Mouse (Mus musculus): ENCODE results near the gene Fcrl5. TPM values are rescaled to one million over a fixed set of nuclear protein-coding genes. Genes with fewer than 3 reads are reported as not detected.
"Not testable (repeated sequence)": the region's sequence is repeated elsewhere in the genome, so short reads cannot be mapped to it uniquely, and the experiment has no call there.

The Fcrl5 gene
- total RNA-seq, 2 experiments from 2014 or later = not detected

DNA sequence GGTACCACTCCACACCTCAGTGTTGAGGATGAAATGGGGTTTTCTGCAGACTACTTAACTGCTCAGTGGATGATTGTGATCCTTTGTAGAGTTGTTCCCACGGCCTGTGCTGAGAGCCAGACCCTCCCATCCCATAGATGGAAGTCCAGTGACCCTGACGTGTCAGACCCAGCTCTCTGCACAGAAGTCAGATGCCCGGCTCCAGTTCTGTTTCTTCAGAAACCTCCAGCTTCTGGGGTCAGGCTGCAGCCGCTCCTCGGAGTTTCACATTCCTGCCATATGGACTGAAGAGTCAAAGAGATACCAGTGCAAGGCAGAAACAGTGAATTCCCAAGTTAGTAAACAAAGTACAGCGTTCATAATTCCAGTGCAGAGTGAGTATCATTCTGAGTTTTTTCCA, 8.4 kb downstream of the Fcrl5 start:
- intact Hi-C loops (cut with DNase I) = no loop called here
- TF ChIP-seq CTCF (IDR thresholded peaks at IDR 0.05) = no peak
- H3K4me3 ChIP-seq = no peak overlapping the region
- no peak for DNase-seq (ENCODE audit: extremely low spot score in 1 of 2, low spot score in 2 of 2)
- no peak overlapping the region for H3K27ac ChIP-seq

- no peak overlapping the region for H3K4me3 ChIP-seq
- no peak overlapping the region for H3K27ac ChIP-seq
- no peak for DNase-seq (ENCODE audit: extremely low spot score in 1 of 2, low spot score in 2 of 2)
- intact Hi-C loops (cut with DNase I) = no loop called here
- TF ChIP-seq CTCF (IDR thresholded peaks at IDR 0.05) = no peak
These were observed 29.9 kb downstream of the Fcrl5 start for GRCm38 (mm10) chr3:87465454-87465853.

GRCm38 (mm10) chr3:87467011-87467410, 31.4 kb downstream of the Fcrl5 start:
- Histone ChIP-seq H3K4me3 (no peak overlapping the region), H3K27ac (no peak overlapping the region)
- no peak for DNase-seq (ENCODE audit: extremely low spot score in 1 of 2, low spot score in 2 of 2)
- intact Hi-C loops (cut with DNase I) = no loop called here
- no peak for TF ChIP-seq CTCF (IDR thresholded peaks at IDR 0.05)

GRCm38 (mm10) chr3:87467416-87467815, 31.8 kb downstream of the Fcrl5 start:
- TF ChIP-seq CTCF (IDR thresholded peaks at IDR 0.05) = no peak
- intact Hi-C loops (cut with DNase I) = no loop called here
- no peak for DNase-seq (ENCODE audit: extremely low spot score in 1 of 2, low spot score in 2 of 2)
- Histone ChIP-seq H3K27ac (no peak overlapping the region), H3K4me3 (no peak overlapping the region)

DNA sequence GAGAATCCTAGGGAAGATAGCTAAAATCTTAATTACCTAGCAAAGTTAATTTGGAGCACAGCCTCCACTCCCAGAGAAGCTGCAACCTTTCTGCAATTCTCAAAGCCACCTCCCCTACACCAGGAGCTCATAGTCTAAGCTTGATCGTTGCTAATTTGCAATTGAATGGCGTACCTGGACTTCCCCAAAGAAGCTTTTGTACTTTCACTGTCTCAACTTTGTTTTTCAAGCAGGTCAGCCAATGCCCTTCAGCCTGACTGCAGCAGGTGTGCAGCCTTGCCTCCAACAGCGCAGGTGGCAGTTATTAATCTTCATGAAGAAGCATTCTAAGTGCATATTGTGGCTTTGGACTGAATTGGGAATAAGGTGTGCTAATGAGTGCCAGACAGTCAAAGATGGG, 42.4 kb downstream of the Fcrl5 start:
- H3K4me3 ChIP-seq; DNase-seq (ENCODE audit: extremely low spot score in 1 of 2, low spot score in 2 of 2); H3K27ac ChIP-seq; intact Hi-C loops (cut with DNase I): not testable (repeated sequence)

GRCm38 (mm10) chr3:87478596-87478995, 43.0 kb downstream of the Fcrl5 start:
- H3K27ac ChIP-seq; intact Hi-C loops (cut with DNase I); H3K4me3 ChIP-seq; DNase-seq (ENCODE audit: extremely low spot score in 1 of 2, low spot score in 2 of 2): not testable (repeated sequence)

GRCm38 (mm10) chr3:87479230-87479629, 43.7 kb downstream of the Fcrl5 start:
- DNase-seq (ENCODE audit: extremely low spot score in 1 of 2, low spot score in 2 of 2); H3K4me3 ChIP-seq; H3K27ac ChIP-seq; intact Hi-C loops (cut with DNase I): not testable (repeated sequence)

DNA sequence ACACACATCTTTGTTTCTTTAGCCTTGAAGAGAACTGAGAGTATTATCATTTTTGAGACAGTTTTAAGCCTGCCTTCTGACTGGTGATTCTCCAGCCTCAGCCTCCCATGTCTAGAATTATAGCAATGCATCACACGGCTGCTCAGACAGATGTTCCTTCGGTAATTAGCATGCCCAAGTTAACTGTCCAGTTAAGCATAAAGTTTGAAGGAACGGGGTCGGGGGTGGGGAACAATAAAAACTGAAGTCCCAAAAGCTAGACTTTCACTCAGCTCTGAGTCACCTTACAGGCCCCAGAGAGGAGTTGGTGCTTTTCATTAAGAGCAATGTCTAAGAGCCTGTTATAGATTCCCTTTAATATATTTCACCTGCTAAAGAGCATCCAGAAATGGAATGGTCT, 51.8 kb downstream of the Fcrl5 start:
- no peak overlapping the region for H3K4me3 ChIP-seq
- TF ChIP-seq CTCF (IDR thresholded peaks at IDR 0.05) = no peak
- intact Hi-C loops (cut with DNase I) = no loop called here
- DNase-seq (ENCODE audit: extremely low spot score in 1 of 2, low spot score in 2 of 2) = no peak
- H3K27ac ChIP-seq = no peak overlapping the region

GRCm38 (mm10) chr3:87487911-87488310, 52.3 kb downstream of the Fcrl5 start:
- H3K27ac ChIP-seq = no peak overlapping the region
- intact Hi-C loops (cut with DNase I) = no loop called here
- no peak overlapping the region for H3K4me3 ChIP-seq
- TF ChIP-seq CTCF (IDR thresholded peaks at IDR 0.05) = no peak
- no peak for DNase-seq (ENCODE audit: extremely low spot score in 1 of 2, low spot score in 2 of 2)

GRCm38 (mm10) chr3:87498266-87498665, 62.7 kb downstream of the Fcrl5 start:
- H3K27ac ChIP-seq = no peak overlapping the region
- TF ChIP-seq CTCF (IDR thresholded peaks at IDR 0.05) = no peak
- intact Hi-C loops (cut with DNase I) = loop anchor here (2.0 to 5.0 kb wide), 2 partner anchors 406 to 467 kb away; no protein-coding TSS in a partner anchor

DNA sequence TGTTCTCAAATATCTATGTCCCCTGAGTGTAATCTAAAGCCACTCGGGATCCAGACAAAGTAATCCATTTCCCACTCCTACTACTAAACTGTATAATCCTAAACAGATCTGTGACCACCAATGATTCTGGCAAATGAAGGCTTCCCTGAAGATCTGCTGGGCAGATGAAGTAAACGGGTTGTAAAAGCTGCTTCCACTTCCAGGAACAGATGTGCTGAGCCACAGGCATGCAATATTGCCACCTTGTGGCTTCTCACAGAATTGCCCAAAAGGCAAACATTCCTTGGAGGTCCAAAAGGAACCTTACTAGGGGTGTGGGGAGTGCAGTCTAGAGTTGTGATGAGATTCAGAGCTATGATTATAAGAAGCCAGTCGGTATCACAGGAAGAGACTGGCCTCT, 63.5 kb downstream of the Fcrl5 start:
- no peak overlapping the region for H3K4me3 ChIP-seq
- intact Hi-C loops (cut with DNase I) = loop anchor here (1.0 to 5.0 kb wide), 5 partner anchors 88 to 468 kb away; no protein-coding TSS in a partner anchor
- peak; percentile 98 for TF ChIP-seq CTCF (IDR thresholded peaks at IDR 0.05)
- no peak overlapping the region for H3K27ac ChIP-seq
- peak; percentile 70 to 78 for DNase-seq (ENCODE audit: extremely low spot score in 1 of 2, low spot score in 2 of 2)

More at GRCm38 (mm10) chr3:87498266-87498665, 62.7 kb downstream of the Fcrl5 start:
- no peak for DNase-seq (ENCODE audit: extremely low spot score in 1 of 2, low spot score in 2 of 2)
- H3K4me3 ChIP-seq = no peak overlapping the region

- no peak for DNase-seq (ENCODE audit: extremely low spot score in 1 of 2, low spot score in 2 of 2)
- intact Hi-C loops (cut with DNase I) = no loop called here
- no peak overlapping the region for H3K4me3 ChIP-seq
- no peak overlapping the region for H3K27ac ChIP-seq
- no peak for TF ChIP-seq CTCF (IDR thresholded peaks at IDR 0.05)
These were observed 64.8 kb downstream of the Fcrl5 start for GRCm38 (mm10) chr3:87500088-87501055.

- no peak overlapping the region for H3K4me3 ChIP-seq
- H3K27ac ChIP-seq = no peak overlapping the region
- intact Hi-C loops (cut with DNase I) = no loop called here
- TF ChIP-seq CTCF (IDR thresholded peaks at IDR 0.05) = no peak
- no peak for DNase-seq (ENCODE audit: extremely low spot score in 1 of 2, low spot score in 2 of 2)
These were observed 65.6 kb downstream of the Fcrl5 start for GRCm38 (mm10) chr3:87501151-87501550.

Data from left cerebral cortex, adult 2 months (tissue).